Mouse (Mus musculus): Measurements from ENCODE around the gene Cdrt4. TPM values are rescaled to one million over a fixed set of nuclear protein-coding genes. Genes with fewer than 3 reads are reported as not detected.

The Cdrt4 gene
- total and polyA plus RNA-seq, 3 experiments = not detected

GRCm38 (mm10) chr11:62990150-62990685 lies 39.2 kb downstream of the Cdrt4 start:
- no peak overlapping the region for H3K9ac ChIP-seq (ENCODE audit: control insufficient read depth, low read depth, low read length, poor library complexity, severe bottlenecking)
- TF ChIP-seq TCF12 (IDR thresholded peaks at IDR 0.05; ENCODE audit: low read depth, low read length) = no peak
- no peak for DNase-seq (ENCODE audit: low read depth, low spot score)

DNA sequence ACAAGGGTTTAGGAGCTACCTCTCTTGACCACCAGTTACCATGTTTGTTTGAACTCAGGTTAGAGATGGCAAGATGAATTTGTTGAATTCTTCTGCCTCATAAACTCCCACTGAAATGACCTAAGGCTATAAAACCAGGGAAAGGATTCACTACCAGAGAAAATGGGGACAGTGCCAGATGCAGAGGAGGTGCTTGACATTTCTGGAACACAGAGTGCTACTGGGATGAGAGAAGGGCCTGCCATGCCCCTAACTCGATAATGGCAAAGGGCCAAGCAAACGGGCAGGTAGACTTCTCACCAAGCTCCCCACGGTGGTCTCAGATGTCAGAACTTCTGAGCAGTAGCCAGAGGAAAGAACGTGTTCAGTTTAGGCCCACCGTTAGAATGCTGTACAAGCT lies 39.8 kb downstream of the Cdrt4 start:
- Histone ChIP-seq H3K9me3 (replicated peaks; ENCODE audit: insufficient read depth, low read length) (no peaks in the 10 kb centered on the region), H3K9ac (ENCODE audit: control insufficient read depth, low read depth, low read length, poor library complexity, severe bottlenecking) (no peak overlapping the region), H3K27ac (ENCODE audit: control insufficient read depth, low read depth, low read length) (no peak overlapping the region), H3K79me2 (ENCODE audit: control insufficient read depth, insufficient read depth, low read length, poor library complexity) (no peaks in the 10 kb centered on the region), H3K4me1 (ENCODE audit: control insufficient read depth in 1 of 2, insufficient read depth in 2 of 2, low read length in 2 of 2) (no peaks in the 10 kb centered on the region), H3K36me3 (ENCODE audit: control insufficient read depth in 1 of 2, insufficient read depth in 2 of 2, low read length in 2 of 2) (no peaks in the 10 kb centered on the region), H3K4me3 (ENCODE audit: control insufficient read depth in 1 of 2, insufficient read depth in 1 of 2, low read depth in 2 of 2, low read length in 2 of 2) (no peak overlapping the region), H3K27me3 (ENCODE audit: control insufficient read depth in 1 of 2, insufficient read depth in 2 of 2, low read length in 2 of 2) (no peaks in the 10 kb centered on the region)
- no peak for DNase-seq (ENCODE audit: low read depth, low spot score)
- TF ChIP-seq MYB (IDR thresholded peaks at IDR 0.05; ENCODE audit: low read depth, low read length) (no peak), MEF2A (IDR thresholded peaks at IDR 0.05; ENCODE audit: extremely low read depth, insufficient replicate concordance, low read depth, low read length, poor library complexity, severe bottlenecking) (no peak), KAT2A (conservative IDR thresholded peaks at IDR 0.05; ENCODE audit: low read depth, low read length) (no peak), ELF1 (IDR thresholded peaks at IDR 0.05; ENCODE audit: low read depth, low read length) (no peak), CHD2 (IDR thresholded peaks at IDR 0.05; ENCODE audit: low read length) (no peak), TBP (IDR thresholded peaks at IDR 0.05; ENCODE audit: low read depth, low read length) (no peak), HCFC1 (IDR thresholded peaks at IDR 0.05; ENCODE audit: low read depth, low read length) (no peak), SMC3 (IDR thresholded peaks at IDR 0.05; ENCODE audit: low read depth, low read length) (no peak), NELFE (IDR thresholded peaks at IDR 0.05; ENCODE audit: low read depth, low read length) (no peak), E2F4 (IDR thresholded peaks at IDR 0.05; ENCODE audit: borderline replicate concordance, low read depth, low read length) (no peak), JUND (IDR thresholded peaks at IDR 0.05; ENCODE audit: low read depth, low read length) (no peak), MAX (IDR thresholded peaks at IDR 0.05; ENCODE audit: low read length) (no peak), BHLHE40 (IDR thresholded peaks at IDR 0.05; ENCODE audit: borderline replicate concordance, low read depth, low read length) (no peak), GATA1 (IDR thresholded peaks at IDR 0.05; ENCODE audit: low read depth, low read length) (no peak), USF2 (IDR thresholded peaks at IDR 0.05; ENCODE audit: borderline replicate concordance in 1 of 2, insufficient read depth in 1 of 2, low read depth in 1 of 2, low read length in 2 of 2) (no peak)

More at GRCm38 (mm10) chr11:62990150-62990685, 39.2 kb downstream of the Cdrt4 start:
- no peaks in the 10 kb centered on the region for H3K4me1 ChIP-seq (ENCODE audit: control insufficient read depth in 1 of 2, insufficient read depth in 2 of 2, low read length in 2 of 2)
- no peaks in the 10 kb centered on the region for H3K9me3 ChIP-seq (replicated peaks; ENCODE audit: insufficient read depth, low read length)
- H3K27me3 ChIP-seq (ENCODE audit: control insufficient read depth in 1 of 2, insufficient read depth in 2 of 2, low read length in 2 of 2) = no peaks in the 10 kb centered on the region
- H3K4me3 ChIP-seq (ENCODE audit: control insufficient read depth in 1 of 2, insufficient read depth in 1 of 2, low read depth in 2 of 2, low read length in 2 of 2) = no peak overlapping the region
- H3K79me2 ChIP-seq (ENCODE audit: control insufficient read depth, insufficient read depth, low read length, poor library complexity) = no peaks in the 10 kb centered on the region
- H3K36me3 ChIP-seq (ENCODE audit: control insufficient read depth in 1 of 2, insufficient read depth in 2 of 2, low read length in 2 of 2) = no peaks in the 10 kb centered on the region
- H3K27ac ChIP-seq (ENCODE audit: control insufficient read depth, low read depth, low read length) = no peak overlapping the region
